Mouse (Mus musculus) olfactory bulb, adult 2 months (tissue): Measurements from ENCODE around the gene Tub.

Experiments used
- CTCF ChIP-seq: fragments of 200-500 bp; IDR thresholded peaks from 2 replicates; pipeline ENCODE4 v1.5.1; 2012; ENCODE audit warnings: low read depth, mild to moderate bottlenecking, low read length, moderate library complexity; ENCODE audit not compliant: insufficient read depth
- POLR2A ChIP-seq: fragments of 200-500 bp; IDR thresholded peaks from 2 replicates; pipeline ENCODE4 v1.6.1; 2012; ENCODE audit warnings: mild to moderate bottlenecking, low read depth, low read length, moderate library complexity; ENCODE audit not compliant: insufficient read depth

DNA sequence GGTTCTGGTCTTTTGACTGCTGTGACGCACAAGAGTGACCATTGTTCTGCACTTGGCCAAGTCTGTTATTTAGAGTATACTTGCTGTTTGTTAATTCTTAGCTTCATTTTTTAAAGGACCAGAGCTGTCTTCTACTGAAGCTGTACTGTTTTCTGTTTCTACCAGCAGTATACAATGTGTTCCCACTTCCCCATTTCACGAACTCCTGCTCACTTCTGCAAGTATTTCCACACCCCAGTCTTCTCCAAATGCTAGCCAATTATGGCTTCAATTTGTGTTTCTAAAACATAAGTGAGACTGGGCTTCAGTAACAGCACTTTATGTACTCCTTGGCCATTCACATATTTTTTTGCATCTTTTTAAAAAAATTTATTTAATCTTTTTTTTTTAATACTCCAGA is 7.6 kb downstream of the Tub start:
- no peak for TF ChIP-seq POLR2A
- TF ChIP-seq CTCF: no peak
